Mouse (Mus musculus): ENCODE results near the gene Gm2a. TPM values are rescaled to one million over a fixed set of nuclear protein-coding genes. Genes with fewer than 3 reads are reported as not detected.

Gm2a gene
- polyA plus RNA-seq, 1 experiment from 2014 or later: 26.6 TPM

DNA sequence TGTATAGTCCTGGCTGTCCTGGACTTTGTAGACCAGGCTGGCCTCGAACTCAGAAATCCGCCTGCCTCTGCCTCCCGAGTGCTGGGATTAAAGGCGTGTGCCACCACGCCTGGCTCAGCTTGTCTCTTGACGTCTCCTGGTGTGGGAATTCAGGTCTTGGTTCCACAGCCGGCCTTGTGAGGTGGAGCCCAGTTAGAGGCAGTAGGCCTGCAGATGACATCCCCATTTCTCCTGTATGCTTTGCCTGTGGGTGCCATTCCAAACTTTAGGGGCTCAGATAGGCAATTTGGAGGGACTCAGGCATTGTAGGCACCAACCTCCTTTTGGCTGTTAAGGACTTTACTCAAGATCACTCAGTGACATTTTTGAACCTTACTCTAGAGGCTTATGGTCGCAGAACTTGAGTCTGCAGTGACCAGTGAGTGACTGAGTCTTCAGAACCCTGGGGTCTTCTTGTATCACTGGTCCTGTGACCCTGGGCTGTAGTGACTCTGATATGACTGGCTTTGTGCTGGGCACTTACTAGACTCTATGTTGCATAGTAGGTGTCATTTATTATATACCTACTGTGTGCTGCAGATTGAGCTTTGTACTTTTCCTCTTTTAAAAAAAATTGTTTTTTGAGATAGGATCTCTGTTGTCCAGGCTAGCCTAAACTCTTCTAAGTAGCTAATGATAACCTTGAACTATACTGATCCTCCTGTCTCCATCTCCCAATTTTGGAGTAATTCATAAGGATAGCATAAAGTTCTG is 1.3 kb downstream of the Gm2a start:
- H3K4me3 ChIP-seq (ENCODE audit: low read depth, low read length): no peak overlapping the region
- no peaks in the 10 kb centered on the region for H3K9me3 ChIP-seq (ENCODE audit: low read length)
- 93% methylated on average over 8 of the region's 8 CpGs for WGBS
- H3K4me2 ChIP-seq (replicated peaks; ENCODE audit: low read depth, low read length): no peak overlapping the region
- DNase-seq (ENCODE audit: low spot score) (no peak), ATAC-seq (no peak)
- no peak for TF ChIP-seq EP300 (IDR thresholded peaks at IDR 0.05)
- no peak for TF ChIP-seq CTCF (IDR thresholded peaks at IDR 0.05)
- no peak overlapping the region for H3K9ac ChIP-seq (replicated peaks; ENCODE audit: low read depth)
- no peak overlapping the region for H3K27ac ChIP-seq (ENCODE audit: low read length)
- H3K4me1 ChIP-seq (ENCODE audit: insufficient read depth, low read depth, low read length): no peaks in the 10 kb centered on the region
- H3K27me3 ChIP-seq (replicated peaks; ENCODE audit: insufficient read depth, low read length): no peaks in the 10 kb centered on the region
- H3K36me3 ChIP-seq (ENCODE audit: insufficient read depth, low read length): no peaks in the 10 kb centered on the region

DNA sequence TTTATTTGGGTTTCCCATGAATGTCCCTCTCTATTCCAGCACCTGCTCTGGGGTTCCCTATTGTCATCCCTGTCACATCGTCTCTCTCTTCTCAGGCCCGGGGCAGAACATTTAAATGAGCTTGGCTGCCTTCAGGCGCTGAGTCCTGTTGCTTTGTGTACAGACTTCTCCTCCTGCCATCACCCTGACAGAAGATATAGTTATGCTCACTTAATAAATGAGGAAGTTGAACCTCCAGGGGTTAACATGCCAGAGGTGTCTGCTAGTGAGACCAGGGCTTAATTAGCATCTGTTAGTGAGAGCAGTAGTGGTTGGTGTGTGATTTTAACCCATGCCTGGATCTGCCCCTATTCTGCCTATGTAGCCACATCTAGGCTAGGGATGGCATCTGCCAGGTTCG is 2.0 kb downstream of the Gm2a start:
- Histone ChIP-seq H3K4me2 (replicated peaks; ENCODE audit: low read depth, low read length) (no peak overlapping the region), H3K4me1 (ENCODE audit: insufficient read depth, low read depth, low read length) (no peaks in the 10 kb centered on the region), H3K9ac (replicated peaks; ENCODE audit: low read depth) (no peak overlapping the region), H3K4me3 (ENCODE audit: low read depth, low read length) (no peak overlapping the region), H3K27me3 (replicated peaks; ENCODE audit: insufficient read depth, low read length) (no peaks in the 10 kb centered on the region), H3K9me3 (ENCODE audit: low read length) (no peaks in the 10 kb centered on the region), H3K27ac (ENCODE audit: low read length) (no peak overlapping the region), H3K36me3 (ENCODE audit: insufficient read depth, low read length) (no peaks in the 10 kb centered on the region)
- no peak for DNase-seq (ENCODE audit: low spot score)
- WGBS: 56% methylated on average over 4 of the region's 4 CpGs
- ATAC-seq: no peak
- TF ChIP-seq CTCF (IDR thresholded peaks at IDR 0.05) (no peak), EP300 (IDR thresholded peaks at IDR 0.05) (no peak)

DNA sequence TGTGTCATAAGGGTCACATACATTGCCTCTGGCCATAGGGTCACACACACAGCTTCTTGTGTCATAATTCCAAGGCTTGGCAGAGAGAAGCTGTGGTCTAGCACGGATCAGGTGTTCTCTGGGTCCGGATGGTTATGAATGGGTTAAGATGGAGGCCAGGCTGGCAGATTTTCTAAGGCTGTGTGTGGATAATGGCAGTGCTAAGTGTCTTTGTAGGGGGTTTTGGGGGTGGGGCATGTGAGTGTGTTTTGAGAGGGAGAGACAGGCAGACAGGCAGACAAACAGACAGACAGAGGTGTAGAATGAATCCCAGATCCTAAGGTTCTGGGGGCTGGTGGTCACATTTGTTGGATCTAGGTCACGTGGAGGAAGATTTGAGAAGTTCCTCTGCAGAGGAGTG is 4.1 kb downstream of the Gm2a start:
- TF ChIP-seq CTCF (IDR thresholded peaks at IDR 0.05) (no peak), EP300 (IDR thresholded peaks at IDR 0.05) (no peak)
- Histone ChIP-seq H3K9ac (replicated peaks; ENCODE audit: low read depth) (no peak overlapping the region), H3K27me3 (replicated peaks; ENCODE audit: insufficient read depth, low read length) (no peaks in the 10 kb centered on the region), H3K36me3 (ENCODE audit: insufficient read depth, low read length) (no peaks in the 10 kb centered on the region), H3K4me2 (replicated peaks; ENCODE audit: low read depth, low read length) (no peak overlapping the region), H3K4me3 (ENCODE audit: low read depth, low read length) (no peak overlapping the region), H3K4me1 (ENCODE audit: insufficient read depth, low read depth, low read length) (no peaks in the 10 kb centered on the region), H3K27ac (ENCODE audit: low read length) (no peak overlapping the region), H3K9me3 (ENCODE audit: low read length) (no peaks in the 10 kb centered on the region)
- no peak for DNase-seq (ENCODE audit: low spot score)
- WGBS: 85% methylated on average over 3 of the region's 3 CpGs
- ATAC-seq: no peak

DNA sequence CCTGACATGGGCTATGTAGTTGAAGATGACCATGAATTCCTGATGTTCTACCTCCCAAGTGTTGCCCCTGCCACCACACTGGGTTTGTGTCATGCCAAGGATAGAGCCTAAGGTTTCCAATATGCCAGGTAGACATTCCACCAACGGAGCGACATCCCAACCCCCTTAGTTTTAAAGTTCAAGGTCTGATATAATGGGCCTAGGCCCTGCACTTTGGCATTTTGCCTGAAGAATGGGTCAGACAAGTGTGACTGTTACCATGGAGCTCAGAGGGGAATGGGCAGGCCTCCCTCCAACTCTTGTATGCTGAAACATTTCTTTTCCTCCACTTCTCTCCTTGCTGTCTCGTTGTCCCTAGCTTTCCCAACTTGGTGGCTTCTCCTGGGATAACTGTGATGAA is 5.3 kb downstream of the Gm2a start:
- 63% methylated on average over 3 of the region's 3 CpGs for WGBS
- Histone ChIP-seq H3K9ac (replicated peaks; ENCODE audit: low read depth) (no peak overlapping the region), H3K4me1 (ENCODE audit: insufficient read depth, low read depth, low read length) (no peaks in the 10 kb centered on the region), H3K4me3 (ENCODE audit: low read depth, low read length) (no peak overlapping the region), H3K27ac (ENCODE audit: low read length) (no peak overlapping the region), H3K36me3 (ENCODE audit: insufficient read depth, low read length) (no peaks in the 10 kb centered on the region), H3K4me2 (replicated peaks; ENCODE audit: low read depth, low read length) (no peak overlapping the region), H3K27me3 (replicated peaks; ENCODE audit: insufficient read depth, low read length) (no peaks in the 10 kb centered on the region), H3K9me3 (ENCODE audit: low read length) (no peaks in the 10 kb centered on the region)
- ATAC-seq (no peak), DNase-seq (ENCODE audit: low spot score) (no peak)
- TF ChIP-seq CTCF (IDR thresholded peaks at IDR 0.05): no peak
- TF ChIP-seq EP300 (IDR thresholded peaks at IDR 0.05): no peak

DNA sequence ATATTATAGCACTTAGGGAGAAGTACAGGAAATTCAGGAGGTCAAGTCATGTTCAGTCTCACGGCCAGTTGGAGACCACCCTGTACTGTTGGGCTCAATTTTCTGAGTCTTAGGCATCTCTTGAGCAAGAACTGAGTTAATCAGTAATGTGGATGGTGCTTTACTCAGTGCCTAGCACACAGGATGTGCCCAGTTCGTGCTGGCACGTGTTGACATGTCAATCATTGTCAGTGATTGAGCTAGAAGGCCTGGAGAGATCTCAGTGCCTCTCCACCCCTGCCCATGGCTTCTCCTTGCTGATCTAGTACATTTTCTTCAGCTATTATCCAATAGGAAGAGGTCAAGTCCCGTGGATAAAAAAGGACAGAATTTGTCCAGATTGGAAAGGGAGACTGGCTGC is 7.5 kb downstream of the Gm2a start:
- H3K36me3 ChIP-seq (ENCODE audit: insufficient read depth, low read length): no peaks in the 10 kb centered on the region
- no peak for ATAC-seq
- H3K4me1 ChIP-seq (ENCODE audit: insufficient read depth, low read depth, low read length): no peaks in the 10 kb centered on the region
- H3K9me3 ChIP-seq (ENCODE audit: low read length): no peaks in the 10 kb centered on the region
- no peak for TF ChIP-seq EP300 (IDR thresholded peaks at IDR 0.05)
- H3K27me3 ChIP-seq (replicated peaks; ENCODE audit: insufficient read depth, low read length): no peaks in the 10 kb centered on the region
- H3K4me3 ChIP-seq (ENCODE audit: low read depth, low read length): no peak overlapping the region
- DNase-seq (ENCODE audit: low spot score): no peak
- WGBS: 49% methylated on average over 4 of the region's 4 CpGs
- H3K9ac ChIP-seq (replicated peaks; ENCODE audit: low read depth): no peak overlapping the region
- no peak overlapping the region for H3K4me2 ChIP-seq (replicated peaks; ENCODE audit: low read depth, low read length)
- no peak overlapping the region for H3K27ac ChIP-seq (ENCODE audit: low read length)

DNA sequence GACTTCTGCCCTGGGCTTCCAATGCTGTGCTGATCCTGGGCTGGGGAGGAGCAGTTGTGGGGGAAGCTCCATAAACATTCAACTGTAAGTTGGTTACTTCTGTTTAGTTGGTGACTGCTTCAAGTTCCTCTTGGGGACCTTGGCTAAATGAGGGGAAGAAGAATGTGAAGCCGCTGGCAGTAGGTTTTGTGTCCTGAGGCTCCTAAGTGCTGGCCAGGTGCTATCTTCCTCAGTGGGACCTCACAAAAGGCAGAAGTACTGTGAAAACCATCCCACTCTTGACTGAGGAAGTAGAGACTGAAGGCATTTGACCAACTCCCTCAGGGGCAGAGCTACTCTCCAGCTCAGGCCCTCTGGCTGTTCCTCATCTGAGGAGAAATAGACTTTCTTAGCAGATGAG is 8.7 kb downstream of the Gm2a start:
- Histone ChIP-seq H3K9me3 (ENCODE audit: low read length) (no peaks in the 10 kb centered on the region), H3K4me1 (ENCODE audit: insufficient read depth, low read depth, low read length) (no peaks in the 10 kb centered on the region), H3K36me3 (ENCODE audit: insufficient read depth, low read length) (no peaks in the 10 kb centered on the region), H3K9ac (replicated peaks; ENCODE audit: low read depth) (no peak overlapping the region), H3K4me2 (replicated peaks; ENCODE audit: low read depth, low read length) (no peak overlapping the region), H3K27me3 (replicated peaks; ENCODE audit: insufficient read depth, low read length) (no peaks in the 10 kb centered on the region), H3K4me3 (ENCODE audit: low read depth, low read length) (no peak overlapping the region), H3K27ac (ENCODE audit: low read length) (no peak overlapping the region)
- TF ChIP-seq CTCF (IDR thresholded peaks at IDR 0.05): no peak
- no peak for TF ChIP-seq EP300 (IDR thresholded peaks at IDR 0.05)
- WGBS: 95% methylated on average over 1 of the region's 1 CpGs
- ATAC-seq (no peak), DNase-seq (ENCODE audit: low spot score) (no peak)
